Mouse (Mus musculus): Measurements from ENCODE around the gene Clic6. TPM values are rescaled to one million over a fixed set of nuclear protein-coding genes. Genes with fewer than 3 reads are reported as not detected.

Clic6 gene
- polyA plus RNA-seq, 1 experiment from 2014 or later = 7.1 TPM

- ATAC-seq (replicated peaks; ENCODE audit: low FRiP score, low read depth) (no peak), DNase-seq (ENCODE audit: low spot score) (no peak)
- Histone ChIP-seq H3K9me3 (replicated peaks; ENCODE audit: low read length) (no peaks in the 10 kb centered on the region), H3K36me3 (ENCODE audit: insufficient read depth, low read length) (no peaks in the 10 kb centered on the region), H3K27ac (no peak overlapping the region), H3K27me3 (ENCODE audit: insufficient read depth, low read length) (no peaks in the 10 kb centered on the region), H3K4me1 (replicated peaks; ENCODE audit: insufficient read depth, low read length) (no peaks in the 10 kb centered on the region), H3K4me2 (ENCODE audit: low read length) (no peak overlapping the region), H3K9ac (ENCODE audit: low read depth, low read length) (no peak overlapping the region), H3K4me3 (replicated peaks; ENCODE audit: low read depth, low read length) (no peak overlapping the region)
- WGBS = 72% methylated on average over 13 of the region's 13 CpGs
- no peak for TF ChIP-seq CTCF (IDR thresholded peaks at IDR 0.05; ENCODE audit: low read depth)
Observed at GRCm38 (mm10) chr16:92551266-92552105, 66.0 kb downstream of the Clic6 start.

GRCm38 (mm10) chr16:92552106-92552382, 66.5 kb downstream of the Clic6 start:
- Histone ChIP-seq H3K4me3 (replicated peaks; ENCODE audit: low read depth, low read length) (no peak overlapping the region), H3K4me1 (replicated peaks; ENCODE audit: insufficient read depth, low read length) (no peaks in the 10 kb centered on the region), H3K36me3 (ENCODE audit: insufficient read depth, low read length) (no peaks in the 10 kb centered on the region), H3K4me2 (ENCODE audit: low read length) (no peak overlapping the region), H3K27me3 (ENCODE audit: insufficient read depth, low read length) (no peaks in the 10 kb centered on the region), H3K9ac (ENCODE audit: low read depth, low read length) (no peak overlapping the region), H3K27ac (no peak overlapping the region), H3K9me3 (replicated peaks; ENCODE audit: low read length) (no peaks in the 10 kb centered on the region)
- ATAC-seq (replicated peaks; ENCODE audit: low FRiP score, low read depth) (no peak), DNase-seq (ENCODE audit: low spot score) (no peak)
- WGBS = 40% methylated on average over 9 of the region's 9 CpGs
- TF ChIP-seq CTCF (IDR thresholded peaks at IDR 0.05; ENCODE audit: low read depth) = no peak

- DNase-seq (ENCODE audit: low spot score) (no peak), ATAC-seq (replicated peaks; ENCODE audit: low FRiP score, low read depth) (no peak)
- no peak overlapping the region for H3K27ac ChIP-seq
- no peaks in the 10 kb centered on the region for H3K9me3 ChIP-seq (replicated peaks; ENCODE audit: low read length)
- no peak overlapping the region for H3K4me2 ChIP-seq (ENCODE audit: low read length)
- H3K4me1 ChIP-seq (replicated peaks; ENCODE audit: insufficient read depth, low read length) = no peaks in the 10 kb centered on the region
- TF ChIP-seq CTCF (IDR thresholded peaks at IDR 0.05; ENCODE audit: low read depth) = no peak
- no peaks in the 10 kb centered on the region for H3K36me3 ChIP-seq (ENCODE audit: insufficient read depth, low read length)
- H3K9ac ChIP-seq (ENCODE audit: low read depth, low read length) = no peak overlapping the region
- no peaks in the 10 kb centered on the region for H3K27me3 ChIP-seq (ENCODE audit: insufficient read depth, low read length)
- WGBS = 16% methylated on average over 11 of the region's 11 CpGs
- no peak overlapping the region for H3K4me3 ChIP-seq (replicated peaks; ENCODE audit: low read depth, low read length)
Observed at GRCm38 (mm10) chr16:92552858-92553257, 67.3 kb downstream of the Clic6 start.

GRCm38 (mm10) chr16:92555051-92555450, 69.5 kb downstream of the Clic6 start:
- ATAC-seq (replicated peaks; ENCODE audit: low FRiP score, low read depth) (no peak), DNase-seq (ENCODE audit: low spot score) (no peak)
- no peaks in the 10 kb centered on the region for H3K36me3 ChIP-seq (ENCODE audit: insufficient read depth, low read length)
- no peak for TF ChIP-seq CTCF (IDR thresholded peaks at IDR 0.05; ENCODE audit: low read depth)
- no peak overlapping the region for H3K4me2 ChIP-seq (ENCODE audit: low read length)
- H3K27ac ChIP-seq = no peak overlapping the region
- WGBS = 86% methylated on average over 1 of the region's 1 CpGs
- no peak overlapping the region for H3K4me3 ChIP-seq (replicated peaks; ENCODE audit: low read depth, low read length)
- no peaks in the 10 kb centered on the region for H3K27me3 ChIP-seq (ENCODE audit: insufficient read depth, low read length)
- no peaks in the 10 kb centered on the region for H3K4me1 ChIP-seq (replicated peaks; ENCODE audit: insufficient read depth, low read length)
- H3K9me3 ChIP-seq (replicated peaks; ENCODE audit: low read length) = no peaks in the 10 kb centered on the region
- H3K9ac ChIP-seq (ENCODE audit: low read depth, low read length) = no peak overlapping the region

GRCm38 (mm10) chr16:92565291-92565690, 79.8 kb downstream of the Clic6 start:
- WGBS = 49% methylated on average over 11 of the region's 11 CpGs
- Histone ChIP-seq H3K9ac (ENCODE audit: low read depth, low read length) (no peak overlapping the region), H3K4me3 (replicated peaks; ENCODE audit: low read depth, low read length) (no peak overlapping the region), H3K27ac (no peak overlapping the region), H3K36me3 (ENCODE audit: insufficient read depth, low read length) (no peaks in the 10 kb centered on the region), H3K4me1 (replicated peaks; ENCODE audit: insufficient read depth, low read length) (0 out of 2 replicates have a peak, but pooled peaks cover 4% of the 10 kb centered on the region), H3K9me3 (replicated peaks; ENCODE audit: low read length) (no peaks in the 10 kb centered on the region), H3K27me3 (ENCODE audit: insufficient read depth, low read length) (no peaks in the 10 kb centered on the region), H3K4me2 (ENCODE audit: low read length) (peak overlapping the region; percentile 38)
- TF ChIP-seq CTCF (IDR thresholded peaks at IDR 0.05; ENCODE audit: low read depth) = no peak
- peak; percentile 19 for DNase-seq (ENCODE audit: low spot score)
- no peak for ATAC-seq (replicated peaks; ENCODE audit: low FRiP score, low read depth)

- ATAC-seq (replicated peaks; ENCODE audit: low FRiP score, low read depth) = 0 out of 2 replicates have a peak, but pooled peaks have one; percentile 43
- H3K9ac ChIP-seq (ENCODE audit: low read depth, low read length) = no peak overlapping the region
- H3K27ac ChIP-seq = no peak overlapping the region
Observed at GRCm38 (mm10) chr16:92565708-92566107, 80.2 kb downstream of the Clic6 start.

More at GRCm38 (mm10) chr16:92565708-92566107, 80.2 kb downstream of the Clic6 start:
- H3K4me3 ChIP-seq (replicated peaks; ENCODE audit: low read depth, low read length) = no peak overlapping the region
- WGBS = 2% methylated on average over 6 of the region's 6 CpGs
- H3K9me3 ChIP-seq (replicated peaks; ENCODE audit: low read length) = no peaks in the 10 kb centered on the region
- H3K4me2 ChIP-seq (ENCODE audit: low read length) = peak overlapping the region; percentile 38
- 0 out of 2 replicates have a peak, but pooled peaks cover 4% of the 10 kb centered on the region for H3K4me1 ChIP-seq (replicated peaks; ENCODE audit: insufficient read depth, low read length)
- DNase-seq (ENCODE audit: low spot score) = peak; percentile 89
- no peaks in the 10 kb centered on the region for H3K36me3 ChIP-seq (ENCODE audit: insufficient read depth, low read length)
- TF ChIP-seq CTCF (IDR thresholded peaks at IDR 0.05; ENCODE audit: low read depth) = peak; percentile 98
- H3K27me3 ChIP-seq (ENCODE audit: insufficient read depth, low read length) = no peaks in the 10 kb centered on the region
